Mouse (Mus musculus): ENCODE measurements around the gene Mink1. TPM values are rescaled to one million over a fixed set of nuclear protein-coding genes. Genes with fewer than 3 reads are reported as not detected.
A peak's percentile ranks its signal among the peaks of the same experiment; 100 is the strongest.
"Not testable (repeated sequence)": the region's sequence is repeated elsewhere in the genome, so short reads cannot be mapped to it uniquely, and the experiment has no call there.

The Mink1 gene
- polyA plus RNA-seq, 1 experiment from 2014 or later, result 12.7 TPM

- not testable (repeated sequence) for H3K4me2 ChIP-seq (ENCODE audit: low read length); H3K9me3 ChIP-seq (ENCODE audit: control insufficient read depth, low read length); H3K27ac ChIP-seq (replicated peaks in 1 of 2; ENCODE audit: control insufficient read depth in 1 of 2, insufficient read depth in 1 of 2, low read depth in 2 of 2, low read length in 2 of 2); ATAC-seq (ENCODE audit: insufficient number of reproducible peaks, insufficient read depth, low FRiP score, low read depth); H3K27me3 ChIP-seq (ENCODE audit: control insufficient read depth, insufficient read depth, low read length); H3K9ac ChIP-seq (ENCODE audit: low read length); H3K4me3 ChIP-seq (ENCODE audit: control insufficient read depth in 1 of 2, insufficient read depth in 1 of 2, low read depth in 1 of 2, low read length in 2 of 2)
- 85% methylated on average over 8 of the region's 8 CpGs for WGBS
- Histone ChIP-seq H3K4me1 (ENCODE audit: control insufficient read depth in 2 of 2, insufficient read depth in 2 of 2, low read length in 2 of 2) (peaks cover 5 to 15% of the 10 kb centered on the region in 2 experiments; a peak in 3 of 4 replicates), H3K36me3 (ENCODE audit: control insufficient read depth, insufficient read depth, low read length) (peaks cover 24% of the 10 kb centered on the region)
Measured at GRCm38 (mm10) chr11:70523306-70523989, 39.2 kb upstream of the Mink1 start.

GRCm38 (mm10) chr11:70524782-70525181 is 37.9 kb upstream of the Mink1 start:
- 5% methylated on average over 8 of the region's 8 CpGs for WGBS
- no peak overlapping the region for H3K27ac ChIP-seq (replicated peaks in 1 of 2; ENCODE audit: control insufficient read depth in 1 of 2, insufficient read depth in 1 of 2, low read depth in 2 of 2, low read length in 2 of 2)
- H3K4me2 ChIP-seq (ENCODE audit: low read length), result peak overlapping the region; percentile 64
- H3K9me3 ChIP-seq (ENCODE audit: control insufficient read depth, low read length), result no peaks in the 10 kb centered on the region
- peak overlapping the region; percentile 66 for H3K9ac ChIP-seq (ENCODE audit: low read length)
- peaks cover 2 to 13% of the 10 kb centered on the region in 2 experiments; a peak in 3 of 4 replicates for H3K4me1 ChIP-seq (ENCODE audit: control insufficient read depth in 2 of 2, insufficient read depth in 2 of 2, low read length in 2 of 2)
- peaks cover 27% of the 10 kb centered on the region for H3K36me3 ChIP-seq (ENCODE audit: control insufficient read depth, insufficient read depth, low read length)
- ATAC-seq (ENCODE audit: insufficient number of reproducible peaks, insufficient read depth, low FRiP score, low read depth), result no peak
- no peaks in the 10 kb centered on the region for H3K27me3 ChIP-seq (ENCODE audit: control insufficient read depth, insufficient read depth, low read length)
- H3K4me3 ChIP-seq (ENCODE audit: control insufficient read depth in 1 of 2, insufficient read depth in 1 of 2, low read depth in 1 of 2, low read length in 2 of 2), result peak overlapping the region; percentile 25 to 73; a peak in 3 of 4 replicates

GRCm38 (mm10) chr11:70525184-70525678 is 37.5 kb upstream of the Mink1 start, which contains the start of gene Psmb6:
Gene Psmb6 (plus strand): TSS chr11:70525367.
- peak; percentile 93 for ATAC-seq (ENCODE audit: insufficient number of reproducible peaks, insufficient read depth, low FRiP score, low read depth)
- H3K27ac ChIP-seq (replicated peaks in 1 of 2; ENCODE audit: control insufficient read depth in 1 of 2, insufficient read depth in 1 of 2, low read depth in 2 of 2, low read length in 2 of 2), result 0 out of 4 replicates have a peak within 1 kb of the TSS, but pooled peaks have one; percentile 10 to 41

GRCm38 (mm10) chr11:70525726-70526125 is 37.0 kb upstream of the Mink1 start:
- peaks cover 0 to 5% of the 10 kb centered on the region in 2 experiments; a peak in 2 of 4 replicates for H3K4me1 ChIP-seq (ENCODE audit: control insufficient read depth in 2 of 2, insufficient read depth in 2 of 2, low read length in 2 of 2)
- 0 out of 4 replicates have a peak overlapping the region, but pooled peaks of 1 of the 2 experiments have one; percentile 10 for H3K27ac ChIP-seq (replicated peaks in 1 of 2; ENCODE audit: control insufficient read depth in 1 of 2, insufficient read depth in 1 of 2, low read depth in 2 of 2, low read length in 2 of 2)
- peak overlapping the region; percentile 73 to 92 for H3K4me3 ChIP-seq (ENCODE audit: control insufficient read depth in 1 of 2, insufficient read depth in 1 of 2, low read depth in 1 of 2, low read length in 2 of 2)
- peaks cover 27% of the 10 kb centered on the region for H3K36me3 ChIP-seq (ENCODE audit: control insufficient read depth, insufficient read depth, low read length)
- peak overlapping the region; percentile 75 for H3K4me2 ChIP-seq (ENCODE audit: low read length)
- 2% methylated on average over 12 of the region's 12 CpGs for WGBS
- peak overlapping the region; percentile 84 for H3K9ac ChIP-seq (ENCODE audit: low read length)
- ATAC-seq (ENCODE audit: insufficient number of reproducible peaks, insufficient read depth, low FRiP score, low read depth), result no peak
- H3K9me3 ChIP-seq (ENCODE audit: control insufficient read depth, low read length), result no peaks in the 10 kb centered on the region
- no peaks in the 10 kb centered on the region for H3K27me3 ChIP-seq (ENCODE audit: control insufficient read depth, insufficient read depth, low read length)

More at GRCm38 (mm10) chr11:70525184-70525678, 37.5 kb upstream of the Mink1 start, which contains the start of gene Psmb6:
- Histone ChIP-seq H3K4me3 (ENCODE audit: control insufficient read depth in 1 of 2, insufficient read depth in 1 of 2, low read depth in 1 of 2, low read length in 2 of 2) (peak within 1 kb of the TSS; percentile 73 to 92), H3K9me3 (ENCODE audit: control insufficient read depth, low read length) (no peaks in the 10 kb centered on the region), H3K4me2 (ENCODE audit: low read length) (peak within 1 kb of the TSS; percentile 75), H3K9ac (ENCODE audit: low read length) (peak within 1 kb of the TSS; percentile 84), H3K4me1 (ENCODE audit: control insufficient read depth in 2 of 2, insufficient read depth in 2 of 2, low read length in 2 of 2) (peaks cover 0 to 8% of the 10 kb centered on the region in 2 experiments; a peak in 2 of 4 replicates), H3K27me3 (ENCODE audit: control insufficient read depth, insufficient read depth, low read length) (no peaks in the 10 kb centered on the region), H3K36me3 (ENCODE audit: control insufficient read depth, insufficient read depth, low read length) (peaks cover 27% of the 10 kb centered on the region)
- under 1% methylated on average over 24 of the region's 26 CpGs for WGBS

GRCm38 (mm10) chr11:70526211-70526610 is 36.5 kb upstream of the Mink1 start:
- peak overlapping the region; percentile 75 for H3K4me2 ChIP-seq (ENCODE audit: low read length)
- ATAC-seq (ENCODE audit: insufficient number of reproducible peaks, insufficient read depth, low FRiP score, low read depth), result no peak
- H3K36me3 ChIP-seq (ENCODE audit: control insufficient read depth, insufficient read depth, low read length), result peaks cover 27% of the 10 kb centered on the region
- whole genome bisulfite sequencing, result 84% methylated on average over 12 of the region's 12 CpGs
- H3K27ac ChIP-seq (replicated peaks in 1 of 2; ENCODE audit: control insufficient read depth in 1 of 2, insufficient read depth in 1 of 2, low read depth in 2 of 2, low read length in 2 of 2), result no peak overlapping the region
- H3K4me1 ChIP-seq (ENCODE audit: control insufficient read depth in 2 of 2, insufficient read depth in 2 of 2, low read length in 2 of 2), result peaks cover 0 to 4% of the 10 kb centered on the region in 2 experiments; a peak in 2 of 4 replicates
- no peaks in the 10 kb centered on the region for H3K9me3 ChIP-seq (ENCODE audit: control insufficient read depth, low read length)
- H3K4me3 ChIP-seq (ENCODE audit: control insufficient read depth in 1 of 2, insufficient read depth in 1 of 2, low read depth in 1 of 2, low read length in 2 of 2), result peak overlapping the region; percentile 73 to 92; a peak in 3 of 4 replicates
- H3K27me3 ChIP-seq (ENCODE audit: control insufficient read depth, insufficient read depth, low read length), result no peaks in the 10 kb centered on the region
- H3K9ac ChIP-seq (ENCODE audit: low read length), result peak overlapping the region; percentile 84; the same call in 1 of the 2 replicates

DNA sequence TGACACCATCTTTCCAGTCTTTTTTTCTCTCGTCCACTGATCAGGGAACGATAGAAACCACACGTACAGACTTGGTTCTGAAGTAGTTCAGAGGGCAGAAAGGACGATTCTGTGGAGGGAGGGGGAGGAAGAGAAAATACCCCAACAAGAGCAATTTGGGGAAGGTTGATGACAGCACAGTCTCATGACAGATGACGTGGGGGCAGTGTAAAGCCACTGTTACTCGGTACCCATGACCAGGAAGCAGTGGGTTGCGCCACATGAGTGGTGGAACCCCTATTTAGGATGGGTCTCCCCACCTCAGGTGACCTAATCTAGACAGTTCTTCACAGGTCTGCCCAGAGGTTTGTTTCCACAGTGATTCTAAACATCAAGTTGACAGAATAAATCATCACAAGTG is 34.1 kb upstream of the Mink1 start:
- H3K4me1 ChIP-seq (ENCODE audit: control insufficient read depth in 2 of 2, insufficient read depth in 2 of 2, low read length in 2 of 2), result peaks cover 0 to 4% of the 10 kb centered on the region in 2 experiments; a peak in 2 of 4 replicates
- no peaks in the 10 kb centered on the region for H3K9me3 ChIP-seq (ENCODE audit: control insufficient read depth, low read length)
- no peak overlapping the region for H3K9ac ChIP-seq (ENCODE audit: low read length)
- no peak overlapping the region for H3K27ac ChIP-seq (replicated peaks in 1 of 2; ENCODE audit: control insufficient read depth in 1 of 2, insufficient read depth in 1 of 2, low read depth in 2 of 2, low read length in 2 of 2)
- no peaks in the 10 kb centered on the region for H3K27me3 ChIP-seq (ENCODE audit: control insufficient read depth, insufficient read depth, low read length)
- ATAC-seq (ENCODE audit: insufficient number of reproducible peaks, insufficient read depth, low FRiP score, low read depth), result no peak
- no peak overlapping the region for H3K4me2 ChIP-seq (ENCODE audit: low read length)
- WGBS, result 77% methylated on average over 7 of the region's 7 CpGs
- peaks cover 27% of the 10 kb centered on the region for H3K36me3 ChIP-seq (ENCODE audit: control insufficient read depth, insufficient read depth, low read length)
- no peak overlapping the region for H3K4me3 ChIP-seq (ENCODE audit: control insufficient read depth in 1 of 2, insufficient read depth in 1 of 2, low read depth in 1 of 2, low read length in 2 of 2)

DNA sequence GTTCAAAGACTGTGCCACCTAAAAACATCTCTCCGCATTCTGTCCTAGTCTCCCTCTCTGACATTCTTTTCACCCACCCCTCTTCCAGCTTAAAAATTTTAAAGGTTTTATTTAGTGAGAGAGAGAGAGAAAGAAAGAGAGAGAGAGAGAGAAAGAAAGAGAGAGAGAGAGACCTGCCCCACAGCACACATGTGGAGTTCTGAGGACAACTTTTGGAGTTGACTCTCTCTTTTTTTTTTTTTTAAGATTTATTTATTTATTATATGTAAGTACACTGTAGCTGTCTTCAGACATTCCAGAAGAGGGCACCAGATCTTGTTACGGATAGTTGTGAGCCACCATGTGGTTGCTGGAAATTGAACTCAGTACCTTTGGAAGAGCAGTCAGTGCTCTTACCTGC is 31.6 kb upstream of the Mink1 start:
- not testable (repeated sequence) for H3K4me3 ChIP-seq (ENCODE audit: control insufficient read depth in 1 of 2, insufficient read depth in 1 of 2, low read depth in 1 of 2, low read length in 2 of 2); H3K4me1 ChIP-seq (ENCODE audit: control insufficient read depth in 2 of 2, insufficient read depth in 2 of 2, low read length in 2 of 2); H3K4me2 ChIP-seq (ENCODE audit: low read length); H3K27ac ChIP-seq (replicated peaks in 1 of 2; ENCODE audit: control insufficient read depth in 1 of 2, insufficient read depth in 1 of 2, low read depth in 2 of 2, low read length in 2 of 2); H3K9ac ChIP-seq (ENCODE audit: low read length); ATAC-seq (ENCODE audit: insufficient number of reproducible peaks, insufficient read depth, low FRiP score, low read depth); H3K27me3 ChIP-seq (ENCODE audit: control insufficient read depth, insufficient read depth, low read length); H3K9me3 ChIP-seq (ENCODE audit: control insufficient read depth, low read length)
- WGBS, result 78% methylated on average over 2 of the region's 2 CpGs
- peaks cover 26% of the 10 kb centered on the region for H3K36me3 ChIP-seq (ENCODE audit: control insufficient read depth, insufficient read depth, low read length)

Data from heart, embryonic 14.5 days (tissue).